Mouse (Mus musculus): ENCODE results near the gene Rhbdd1. TPM values are rescaled to one million over a fixed set of nuclear protein-coding genes. Genes with fewer than 3 reads are reported as not detected.

The Rhbdd1 gene
- polyA plus RNA-seq, 1 experiment from 2014 or later: 6.6 TPM

GRCm38 (mm10) chr1:82283901-82284301 lies 32.4 kb upstream of the Rhbdd1 start:
- 6% methylated on average over 1 of the region's 1 CpGs for WGBS
- peaks cover 9% of the 10 kb centered on the region for H3K36me3 ChIP-seq (ENCODE audit: control insufficient read depth, insufficient read depth, low read length)
- peak overlapping the region; percentile 95 for H3K27ac ChIP-seq (ENCODE audit: low read length)
- no peaks in the 10 kb centered on the region for H3K27me3 ChIP-seq (ENCODE audit: control insufficient read depth, insufficient read depth, low read length)
- no peak for ATAC-seq (ENCODE audit: insufficient number of reproducible peaks, insufficient read depth, low FRiP score, low read depth)
- H3K4me2 ChIP-seq (replicated peaks; ENCODE audit: low read depth, low read length): peak overlapping the region; percentile 88
- peak overlapping the region; percentile 70 for H3K4me3 ChIP-seq (ENCODE audit: low read depth, low read length)
- H3K4me1 ChIP-seq (ENCODE audit: control insufficient read depth, insufficient read depth, low read length): peaks cover 20% of the 10 kb centered on the region
- peak overlapping the region; percentile 50 for H3K9ac ChIP-seq (replicated peaks; ENCODE audit: low read depth, low read length)
- no peaks in the 10 kb centered on the region for H3K9me3 ChIP-seq (ENCODE audit: control insufficient read depth, low read depth, low read length)

- Histone ChIP-seq H3K27me3 (ENCODE audit: control insufficient read depth, insufficient read depth, low read length) (no peaks in the 10 kb centered on the region), H3K4me1 (ENCODE audit: control insufficient read depth, insufficient read depth, low read length) (peaks cover 25% of the 10 kb centered on the region)
These were observed 31.8 kb upstream of the Rhbdd1 start for GRCm38 (mm10) chr1:82284403-82284802.

GRCm38 (mm10) chr1:82285461-82286189 lies 30.6 kb upstream of the Rhbdd1 start:
- Histone ChIP-seq H3K27ac (ENCODE audit: low read length) (peak overlapping the region; percentile 41; the same call in 1 of the 2 replicates), H3K27me3 (ENCODE audit: control insufficient read depth, insufficient read depth, low read length) (no peaks in the 10 kb centered on the region), H3K36me3 (ENCODE audit: control insufficient read depth, insufficient read depth, low read length) (peaks cover 9% of the 10 kb centered on the region), H3K4me2 (replicated peaks; ENCODE audit: low read depth, low read length) (peak overlapping the region; percentile 88), H3K4me3 (ENCODE audit: low read depth, low read length) (peak overlapping the region; percentile 70), H3K4me1 (ENCODE audit: control insufficient read depth, insufficient read depth, low read length) (peaks cover 28% of the 10 kb centered on the region), H3K9ac (replicated peaks; ENCODE audit: low read depth, low read length) (peak overlapping the region; percentile 40), H3K9me3 (ENCODE audit: control insufficient read depth, low read depth, low read length) (no peaks in the 10 kb centered on the region)
- 28% methylated on average over 5 of the region's 5 CpGs for WGBS
- no peak for ATAC-seq (ENCODE audit: insufficient number of reproducible peaks, insufficient read depth, low FRiP score, low read depth)

More at GRCm38 (mm10) chr1:82284403-82284802, 31.8 kb upstream of the Rhbdd1 start:
- Histone ChIP-seq H3K9ac (replicated peaks; ENCODE audit: low read depth, low read length) (peak overlapping the region; percentile 2; the same call in 1 of the 2 replicates), H3K36me3 (ENCODE audit: control insufficient read depth, insufficient read depth, low read length) (peaks cover 9% of the 10 kb centered on the region), H3K4me3 (ENCODE audit: low read depth, low read length) (peak overlapping the region; percentile 70), H3K27ac (ENCODE audit: low read length) (peak overlapping the region; percentile 95; the same call in 1 of the 2 replicates), H3K4me2 (replicated peaks; ENCODE audit: low read depth, low read length) (peak overlapping the region; percentile 88), H3K9me3 (ENCODE audit: control insufficient read depth, low read depth, low read length) (no peaks in the 10 kb centered on the region)
- ATAC-seq (ENCODE audit: insufficient number of reproducible peaks, insufficient read depth, low FRiP score, low read depth): no peak
- 8% methylated on average over 4 of the region's 4 CpGs for WGBS

- Histone ChIP-seq H3K4me1 (ENCODE audit: control insufficient read depth, insufficient read depth, low read length) (peaks cover 28% of the 10 kb centered on the region), H3K27me3 (ENCODE audit: control insufficient read depth, insufficient read depth, low read length) (no peaks in the 10 kb centered on the region), H3K27ac (ENCODE audit: low read length) (peak overlapping the region; percentile 13; the same call in 1 of the 2 replicates), H3K9ac (replicated peaks; ENCODE audit: low read depth, low read length) (peak overlapping the region; percentile 40), H3K9me3 (ENCODE audit: control insufficient read depth, low read depth, low read length) (no peaks in the 10 kb centered on the region), H3K36me3 (ENCODE audit: control insufficient read depth, insufficient read depth, low read length) (peaks cover 9% of the 10 kb centered on the region), H3K4me3 (ENCODE audit: low read depth, low read length) (peak overlapping the region; percentile 70), H3K4me2 (replicated peaks; ENCODE audit: low read depth, low read length) (peak overlapping the region; percentile 88)
- no peak for ATAC-seq (ENCODE audit: insufficient number of reproducible peaks, insufficient read depth, low FRiP score, low read depth)
- 18% methylated on average over 15 of the region's 15 CpGs for WGBS
These were observed 29.8 kb upstream of the Rhbdd1 start for GRCm38 (mm10) chr1:82286190-82287051.

GRCm38 (mm10) chr1:82287052-82287775 lies 29.0 kb upstream of the Rhbdd1 start:
- peak overlapping the region; percentile 13; the same call in 1 of the 2 replicates for H3K27ac ChIP-seq (ENCODE audit: low read length)
- WGBS: 60% methylated on average over 22 of the region's 22 CpGs
- peak overlapping the region; percentile 40; the same call in 1 of the 2 replicates for H3K9ac ChIP-seq (replicated peaks; ENCODE audit: low read depth, low read length)
- no peaks in the 10 kb centered on the region for H3K9me3 ChIP-seq (ENCODE audit: control insufficient read depth, low read depth, low read length)
- peak overlapping the region; percentile 70 for H3K4me3 ChIP-seq (ENCODE audit: low read depth, low read length)
- peaks cover 9% of the 10 kb centered on the region for H3K36me3 ChIP-seq (ENCODE audit: control insufficient read depth, insufficient read depth, low read length)
- no peak for ATAC-seq (ENCODE audit: insufficient number of reproducible peaks, insufficient read depth, low FRiP score, low read depth)
- peak overlapping the region; percentile 88 for H3K4me2 ChIP-seq (replicated peaks; ENCODE audit: low read depth, low read length)
- H3K4me1 ChIP-seq (ENCODE audit: control insufficient read depth, insufficient read depth, low read length): peaks cover 28% of the 10 kb centered on the region
- H3K27me3 ChIP-seq (ENCODE audit: control insufficient read depth, insufficient read depth, low read length): no peaks in the 10 kb centered on the region

GRCm38 (mm10) chr1:82287776-82288325 lies 28.4 kb upstream of the Rhbdd1 start:
- no peak for ATAC-seq (ENCODE audit: insufficient number of reproducible peaks, insufficient read depth, low FRiP score, low read depth)
- Histone ChIP-seq H3K9me3 (ENCODE audit: control insufficient read depth, low read depth, low read length) (no peaks in the 10 kb centered on the region), H3K27me3 (ENCODE audit: control insufficient read depth, insufficient read depth, low read length) (no peaks in the 10 kb centered on the region), H3K4me1 (ENCODE audit: control insufficient read depth, insufficient read depth, low read length) (peaks cover 30% of the 10 kb centered on the region), H3K27ac (ENCODE audit: low read length) (no peak overlapping the region), H3K4me3 (ENCODE audit: low read depth, low read length) (peak overlapping the region; percentile 70), H3K9ac (replicated peaks; ENCODE audit: low read depth, low read length) (no peak overlapping the region), H3K36me3 (ENCODE audit: control insufficient read depth, insufficient read depth, low read length) (peaks cover 9% of the 10 kb centered on the region), H3K4me2 (replicated peaks; ENCODE audit: low read depth, low read length) (peak overlapping the region; percentile 88)
- WGBS: 91% methylated on average over 16 of the region's 16 CpGs

GRCm38 (mm10) chr1:82288421-82288990 lies 27.7 kb upstream of the Rhbdd1 start:
- no peak for ATAC-seq (ENCODE audit: insufficient number of reproducible peaks, insufficient read depth, low FRiP score, low read depth)
- WGBS: 90% methylated on average over 18 of the region's 18 CpGs
- H3K36me3 ChIP-seq (ENCODE audit: control insufficient read depth, insufficient read depth, low read length): peaks cover 9% of the 10 kb centered on the region
- peak overlapping the region; percentile 88 for H3K4me2 ChIP-seq (replicated peaks; ENCODE audit: low read depth, low read length)
- H3K4me1 ChIP-seq (ENCODE audit: control insufficient read depth, insufficient read depth, low read length): peaks cover 33% of the 10 kb centered on the region
- H3K9me3 ChIP-seq (ENCODE audit: control insufficient read depth, low read depth, low read length): no peaks in the 10 kb centered on the region
- no peak overlapping the region for H3K9ac ChIP-seq (replicated peaks; ENCODE audit: low read depth, low read length)
- H3K27me3 ChIP-seq (ENCODE audit: control insufficient read depth, insufficient read depth, low read length): no peaks in the 10 kb centered on the region
- peak overlapping the region; percentile 70; the same call in 1 of the 2 replicates for H3K4me3 ChIP-seq (ENCODE audit: low read depth, low read length)
- H3K27ac ChIP-seq (ENCODE audit: low read length): no peak overlapping the region

Data from stomach, embryonic 14.5 days (tissue).